Mouse (Mus musculus) cerebellum, adult 11-12 months (tissue): ENCODE measurements around the gene Qpctl.

Experiments used
- DNase-seq: peaks from one replicate; pipeline ENCODE4 v3.0.0; 2022

The Qpctl gene

DNA sequence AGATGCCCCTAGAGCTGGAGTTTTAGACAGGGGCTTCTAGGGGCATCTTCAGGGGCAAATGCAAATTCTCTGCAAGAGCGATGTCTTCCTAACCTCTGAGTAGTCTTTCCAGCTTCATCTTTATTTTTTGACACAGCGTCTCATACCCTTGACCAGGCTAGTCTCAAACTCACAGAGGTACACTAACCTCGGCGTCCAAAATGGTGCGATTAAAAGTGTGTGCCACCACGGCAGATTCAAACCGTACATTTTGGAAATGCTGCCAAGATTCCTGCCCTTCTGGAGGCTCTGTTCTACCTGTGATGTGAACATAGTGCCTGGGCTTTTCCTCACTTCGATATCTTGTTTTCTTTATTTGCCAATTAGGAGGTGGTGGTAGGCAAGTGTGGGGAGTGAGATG, 30.0 kb downstream of the Qpctl start:
- DNase-seq = peak; percentile 72

DNA sequence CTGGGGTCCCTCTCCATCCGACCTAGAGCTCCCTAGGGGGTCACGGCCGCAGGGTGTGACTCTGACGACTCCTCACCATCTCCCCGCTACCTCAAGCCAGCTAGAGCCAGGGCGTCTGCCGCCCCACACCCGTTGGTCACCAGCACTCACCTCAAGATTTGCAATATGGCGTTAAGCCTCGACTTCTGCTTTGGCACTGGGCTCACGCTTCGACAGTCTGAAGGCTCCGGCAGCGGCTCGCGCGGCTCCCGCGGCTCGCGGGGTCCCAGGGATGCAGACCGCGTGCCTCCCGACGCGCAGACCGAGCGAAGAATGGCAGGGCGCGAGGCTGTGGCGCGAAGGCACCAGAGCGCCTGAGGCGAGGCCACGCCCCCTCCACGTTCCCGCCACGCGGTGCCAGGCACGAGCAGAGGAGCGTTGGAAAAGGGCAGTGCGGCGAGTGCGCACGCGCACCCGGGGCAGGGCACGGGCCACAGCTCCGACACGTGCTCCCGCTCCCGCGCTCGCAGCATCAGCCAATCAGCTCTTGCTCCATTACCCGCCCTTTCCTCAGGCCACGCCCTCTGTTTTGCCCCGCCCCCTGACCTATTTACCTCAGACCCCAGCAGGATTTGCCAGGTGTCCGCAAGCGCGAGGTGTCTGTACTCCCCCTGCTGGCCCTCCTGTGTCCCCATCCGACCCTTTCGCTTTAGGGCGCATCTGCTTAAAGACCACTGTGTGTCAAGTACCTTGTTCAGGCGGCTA, 30.9 kb downstream of the Qpctl start, which contains the start of gene Gm4969:
Gene Gm4969, minus strand, starts transcription at position 341 of the 744 bp plus-strand sequence.
- peak; percentile 86 for DNase-seq

- no peak for DNase-seq
Observed at GRCm38 (mm10) chr7:19109565-19109964, 39.5 kb downstream of the Qpctl start.

- no peak for DNase-seq
Observed at GRCm38 (mm10) chr7:19107436-19107835, 41.7 kb downstream of the Qpctl start.

- DNase-seq = no peak
Observed at GRCm38 (mm10) chr7:19104486-19104885, 44.6 kb downstream of the Qpctl start.

DNA sequence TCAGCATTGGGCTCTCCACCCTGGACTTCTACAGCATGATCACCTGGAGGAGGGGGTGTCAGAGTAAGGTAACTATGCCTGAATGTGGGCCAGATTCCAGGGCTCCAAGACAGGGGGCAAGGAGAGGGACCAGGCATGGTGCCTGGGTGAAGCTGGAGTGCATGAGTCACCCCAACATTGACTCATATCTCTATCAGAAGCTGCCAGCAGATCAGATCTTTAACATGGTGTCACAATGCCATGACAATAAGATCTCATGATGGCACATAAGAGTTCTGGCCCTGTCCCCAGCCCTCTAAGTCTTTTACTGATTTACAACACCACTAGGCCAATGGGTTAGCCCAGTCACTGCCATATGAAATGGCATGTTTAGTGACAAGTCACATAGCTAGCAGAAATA, 45.4 kb downstream of the Qpctl start:
- no peak for DNase-seq

- no peak for DNase-seq
Observed at GRCm38 (mm10) chr7:19100290-19100689, 48.8 kb downstream of the Qpctl start.

DNA sequence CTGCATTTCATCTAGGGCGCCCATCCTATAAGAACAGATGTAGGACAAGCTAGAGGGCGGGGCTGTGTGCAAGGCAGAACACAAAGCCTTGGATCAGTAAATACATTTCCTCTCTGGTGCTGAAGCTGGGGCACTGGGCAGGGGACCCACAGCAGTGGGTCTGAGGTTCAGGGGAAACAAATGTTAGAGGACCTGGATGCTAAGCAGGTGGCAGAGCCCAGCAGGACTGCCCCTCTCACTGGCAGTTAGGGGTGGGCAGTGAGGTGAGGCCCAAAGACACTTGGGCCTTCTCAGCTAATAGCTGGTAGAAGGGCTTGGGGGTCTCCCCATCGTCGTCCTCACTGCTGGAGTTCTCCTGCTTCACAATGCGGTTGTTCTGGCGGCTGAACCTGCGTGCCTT, 50.3 kb downstream of the Qpctl start:
- DNase-seq = no peak

GRCm38 (mm10) chr7:19097863-19098262, 51.2 kb downstream of the Qpctl start:
- no peak for DNase-seq

DNA sequence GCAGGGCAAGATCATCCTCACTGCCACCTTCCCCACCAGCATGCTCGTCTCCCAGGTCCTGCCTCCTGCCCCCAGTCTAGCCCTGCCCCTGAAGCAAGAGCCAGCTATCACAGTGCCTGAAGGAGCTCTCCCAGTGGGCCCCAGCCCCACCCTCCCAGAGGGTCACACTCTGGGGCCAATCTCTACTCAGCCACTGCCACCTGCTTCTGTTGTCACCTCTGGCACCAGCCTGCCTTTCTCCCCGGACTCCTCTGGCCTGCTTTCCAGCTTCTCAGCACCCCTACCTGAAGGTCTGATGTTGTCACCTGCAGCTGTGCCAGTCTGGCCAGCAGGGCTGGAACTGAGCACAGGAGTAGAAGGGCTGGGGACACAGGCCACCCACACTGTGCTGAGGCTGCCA, 51.9 kb downstream of the Qpctl start:
- DNase-seq = no peak

- DNase-seq = no peak
Observed at GRCm38 (mm10) chr7:19096421-19096976, 52.6 kb downstream of the Qpctl start.

GRCm38 (mm10) chr7:19095751-19096110, 53.4 kb downstream of the Qpctl start:
- no peak for DNase-seq

DNA sequence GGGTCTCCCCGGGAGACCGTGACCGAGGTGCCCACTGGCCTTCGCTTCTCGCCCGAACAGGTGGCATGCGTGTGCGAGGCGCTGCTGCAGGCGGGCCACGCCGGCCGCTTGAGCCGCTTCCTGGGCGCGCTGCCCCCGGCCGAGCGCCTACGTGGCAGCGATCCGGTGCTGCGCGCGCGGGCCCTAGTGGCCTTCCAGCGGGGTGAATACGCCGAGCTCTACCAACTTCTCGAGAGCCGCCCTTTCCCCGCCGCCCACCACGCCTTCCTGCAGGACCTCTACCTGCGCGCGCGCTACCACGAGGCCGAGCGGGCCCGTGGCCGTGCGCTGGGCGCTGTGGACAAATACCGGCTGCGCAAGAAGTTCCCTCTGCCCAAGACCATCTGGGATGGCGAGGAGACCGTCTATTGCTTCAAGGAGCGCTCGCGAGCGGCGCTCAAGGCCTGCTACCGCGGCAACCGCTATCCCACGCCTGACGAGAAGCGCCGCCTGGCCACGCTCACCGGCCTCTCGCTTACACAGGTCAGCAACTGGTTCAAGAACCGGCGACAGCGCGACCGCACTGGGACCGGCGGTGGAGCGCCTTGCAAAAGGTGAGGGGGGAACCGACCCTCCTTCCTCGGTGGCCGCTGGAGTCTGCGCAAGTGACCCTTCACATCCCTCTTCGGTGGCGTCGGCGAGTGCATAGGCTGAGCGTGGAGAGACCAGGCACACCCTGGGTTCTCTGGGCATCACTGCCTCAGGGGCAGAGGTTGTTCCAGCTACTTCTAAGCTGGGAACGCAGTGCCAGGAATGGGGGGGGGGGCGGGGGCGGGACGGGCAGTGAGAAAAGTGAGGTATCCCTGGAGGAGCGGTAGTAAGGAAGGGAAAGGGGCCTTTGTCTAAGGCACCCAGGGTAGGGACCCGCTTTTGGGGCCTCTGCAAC, 54.0 kb downstream of the Qpctl start:
- no peak for DNase-seq

- no peak for DNase-seq
Observed at GRCm38 (mm10) chr7:19094471-19094825, 54.6 kb downstream of the Qpctl start, which contains the start of gene Six5. TSS of gene Six5 (plus strand) at chr7:19094594.

DNA sequence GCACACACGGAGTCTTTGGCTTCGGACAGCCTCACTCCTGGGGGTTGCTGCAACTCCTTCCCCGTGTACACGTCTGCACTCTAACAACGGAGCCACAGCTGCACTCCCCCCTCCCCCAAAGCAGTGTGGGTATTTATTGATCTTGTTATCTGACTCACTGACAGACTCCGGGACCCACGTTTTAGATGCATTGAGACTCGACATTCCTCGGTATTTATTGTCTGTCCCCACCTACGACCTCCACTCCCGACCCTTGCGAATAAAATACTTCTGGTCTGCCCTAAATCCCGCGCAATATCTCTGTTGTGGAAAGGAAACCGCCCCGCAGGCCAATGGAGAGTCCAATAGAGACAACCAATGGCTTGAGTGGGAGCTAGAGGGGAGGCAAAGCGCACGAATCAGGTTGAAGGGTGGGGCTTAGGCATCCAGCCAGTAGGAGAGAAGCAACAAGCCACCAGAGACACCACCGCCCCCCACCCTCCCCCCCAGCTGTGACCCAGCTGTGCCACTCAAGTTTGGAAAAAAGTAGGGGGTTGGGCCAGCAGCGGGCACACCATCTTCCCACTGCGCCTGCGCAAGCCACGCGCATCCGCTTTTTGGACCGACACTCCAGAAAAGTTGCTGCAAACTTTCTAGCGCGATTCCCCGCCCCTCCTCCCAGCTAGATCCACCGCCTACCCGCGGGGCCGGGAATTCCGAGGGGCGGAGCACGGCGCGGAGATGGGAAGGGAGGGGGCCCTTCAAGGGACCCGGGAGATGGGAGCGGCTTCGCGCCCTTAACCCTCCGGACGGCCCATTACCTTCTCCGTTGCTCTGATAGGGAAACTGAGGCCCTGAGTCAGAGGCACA, 55.3 kb downstream of the Qpctl start:
- DNase-seq = peak; percentile 55

DNA sequence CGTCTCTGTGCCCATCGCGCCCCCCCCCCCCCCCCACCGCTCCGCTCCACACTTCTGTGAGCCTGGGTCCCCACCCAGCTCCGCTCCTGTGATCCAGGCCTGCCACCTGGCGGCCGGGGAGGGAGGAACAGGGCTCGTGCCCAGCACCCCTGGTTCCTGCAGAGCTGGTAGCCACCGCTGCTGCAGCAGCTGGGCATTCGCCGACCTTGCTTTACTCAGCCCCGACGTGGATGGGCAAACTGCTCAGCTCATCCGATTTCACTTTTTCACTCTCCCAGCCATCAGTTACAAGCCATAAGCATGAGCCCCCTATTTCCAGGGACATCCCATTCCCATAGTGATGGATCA, 55.9 kb downstream of the Qpctl start:
- no peak for DNase-seq

DNA sequence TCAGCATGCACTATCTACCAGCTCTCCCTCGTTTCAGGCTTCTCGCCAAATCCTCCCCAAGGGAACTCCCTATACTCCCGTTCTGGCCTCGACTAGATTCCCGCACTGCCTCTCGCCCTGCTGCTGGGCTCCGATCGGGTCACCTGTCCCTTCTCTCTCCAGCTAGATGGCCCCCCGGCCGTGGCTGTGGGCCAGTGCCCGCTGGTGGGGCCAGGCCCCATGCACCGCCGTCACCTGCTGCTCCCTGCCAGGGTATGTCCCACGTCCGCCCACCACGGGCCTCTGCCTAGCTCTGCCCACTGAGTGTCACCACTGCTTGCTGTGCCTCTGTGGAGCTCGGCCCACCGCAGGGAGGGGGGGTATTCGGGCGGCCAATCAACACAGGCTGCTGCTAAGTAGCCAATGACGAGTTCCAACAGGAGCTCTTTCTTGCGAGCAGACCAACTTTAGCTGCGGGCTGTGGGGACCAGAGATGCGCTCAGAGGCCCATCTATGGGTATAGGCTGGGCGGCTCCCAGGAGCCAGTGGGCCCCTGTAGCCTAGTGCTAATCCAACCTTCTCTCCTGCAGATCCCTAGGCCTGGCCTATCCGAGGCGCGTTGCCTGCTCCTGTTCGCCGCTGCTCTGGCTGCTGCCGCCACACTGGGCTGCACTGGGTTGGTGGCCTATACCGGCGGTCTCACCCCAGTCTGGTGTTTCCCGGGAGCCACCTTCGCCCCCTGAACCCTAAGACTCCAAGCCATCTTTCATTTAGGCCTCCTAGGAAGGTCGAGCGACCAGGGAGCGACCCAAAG, 56.5 kb downstream of the Qpctl start:
- DNase-seq = no peak

DNA sequence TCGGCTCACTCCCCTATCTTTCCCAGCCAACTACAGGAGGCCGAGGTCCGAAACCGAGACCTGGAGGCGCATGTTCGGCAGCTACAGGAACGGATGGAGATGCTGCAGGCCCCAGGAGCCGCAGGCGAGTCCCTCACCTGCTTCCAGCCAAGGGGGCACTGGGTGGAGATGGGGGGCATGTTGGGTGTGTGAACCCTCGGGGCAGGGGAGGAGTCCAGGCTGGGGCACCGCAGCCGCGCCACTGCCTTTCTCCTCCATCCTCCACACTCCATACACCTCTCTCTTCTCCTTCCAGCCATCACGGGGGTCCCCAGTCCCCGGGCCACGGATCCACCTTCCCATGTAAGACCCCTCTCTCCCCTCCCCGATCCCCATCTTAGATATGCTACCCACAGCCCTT, 57.2 kb downstream of the Qpctl start:
- no peak for DNase-seq
